Mouse (Mus musculus): ENCODE measurements around the gene Gpt2. TPM values are rescaled to one million over a fixed set of nuclear protein-coding genes. Genes with fewer than 3 reads are reported as not detected.
A peak's percentile ranks its signal among the peaks of the same experiment; 100 is the strongest.

Gpt2 gene
- total RNA-seq (2014; rRNA removed) (345 and 351 TPM in 2 replicates), polyA plus RNA-seq (2012; rRNA removed) (135 and 180 TPM in 2 replicates)

DNA sequence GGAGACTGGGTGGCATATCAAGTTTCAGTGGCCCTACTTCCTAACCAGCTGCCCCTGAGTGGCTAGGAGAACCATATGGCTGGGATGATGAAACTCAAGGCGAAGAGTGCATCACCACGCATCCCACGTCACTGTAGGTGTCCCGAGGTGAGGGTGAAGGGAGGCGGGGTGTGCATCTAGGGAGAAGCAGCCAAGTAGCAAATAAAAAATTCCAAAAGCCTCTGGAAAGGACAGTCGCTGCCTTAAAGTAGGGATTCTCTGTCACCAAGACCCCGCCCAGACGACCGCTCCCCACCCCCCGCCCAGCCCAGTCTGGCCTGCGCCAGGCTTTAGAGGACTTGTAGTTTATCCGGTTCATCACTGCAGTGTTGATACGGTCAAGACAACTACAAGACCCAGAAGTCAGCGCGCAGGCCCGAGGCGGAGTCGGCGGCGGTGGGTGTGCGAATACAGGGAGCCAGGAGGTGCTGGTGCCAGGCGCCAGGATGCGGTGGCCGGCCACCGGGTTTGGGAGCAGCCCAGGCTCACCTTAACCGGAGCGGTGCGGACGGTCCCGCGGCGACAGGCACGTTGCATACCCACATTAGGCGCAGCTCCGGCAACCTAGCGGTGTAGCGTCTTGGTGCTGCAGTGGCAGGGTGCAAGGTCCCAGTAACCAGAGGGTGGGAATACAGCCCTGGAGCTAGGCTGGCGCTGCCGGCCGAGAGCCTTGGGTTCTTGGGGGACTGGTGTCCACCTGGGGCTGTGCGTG is at the start of gene Gpt2:
Gene Gpt2 (plus strand): TSS at position 452 of the 751 bp plus-strand sequence.
- Histone ChIP-seq H3K4me1 (ENCODE audit: control insufficient read depth, insufficient read depth, low read length) (peaks cover 25% of the 10 kb centered on the region), H3K27me3 (ENCODE audit: control insufficient read depth, insufficient read depth, low read length) (no peaks in the 10 kb centered on the region), H3K79me2 (ENCODE audit: control insufficient read depth, insufficient read depth, low read length) (peaks cover 15% of the 10 kb centered on the region; the same call in 1 of the 2 replicates), H3K27ac (replicated peaks; ENCODE audit: insufficient read depth, low read depth, low read length) (peak within 1 kb of the TSS; percentile 74), H3K36me3 (ENCODE audit: control insufficient read depth, insufficient read depth, low read length) (peaks cover 18% of the 10 kb centered on the region; the same call in 1 of the 2 replicates), H3K9ac (ENCODE audit: low read depth, low read length) (peak within 1 kb of the TSS; percentile 78), H3K4me3 (ENCODE audit: insufficient read depth, low read depth, low read length) (peak within 1 kb of the TSS; percentile 65)
- TF ChIP-seq CTCF (IDR thresholded peaks at IDR 0.05; ENCODE audit: low read depth, low read length) (no peak), POLR2A (IDR thresholded peaks at IDR 0.05; ENCODE audit: extremely low read depth, insufficient read depth, low read length) (peak; percentile 99)
- DNase-seq (ENCODE audit: extremely low read depth, low read depth, low spot score), result peak; percentile 95
- WGBS, result under 1% methylated on average over 41 of the region's 41 CpGs

DNA sequence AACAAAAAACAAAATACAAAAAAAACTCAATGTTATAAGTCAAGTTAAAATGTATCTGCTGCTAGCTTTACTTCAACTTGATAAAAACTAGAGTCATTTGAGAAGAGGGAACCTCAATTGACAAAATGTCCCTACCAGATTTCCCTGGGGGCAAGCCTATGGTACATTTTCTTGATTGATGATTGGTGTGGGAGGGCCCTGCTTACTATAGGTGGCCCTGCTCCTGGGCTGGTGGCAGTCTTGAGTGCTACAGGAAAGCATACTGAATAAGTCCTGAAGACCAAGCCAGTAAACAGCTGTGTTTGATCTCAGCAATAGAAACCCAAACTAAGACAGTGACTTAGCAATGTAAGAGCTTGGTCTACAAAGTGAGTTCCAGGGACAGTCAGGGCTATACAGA is 48.3 kb upstream of the Gpt2 start:
- no peak overlapping the region for H3K27ac ChIP-seq (replicated peaks; ENCODE audit: insufficient read depth, low read depth, low read length)
- H3K4me1 ChIP-seq (ENCODE audit: control insufficient read depth, insufficient read depth, low read length), result no peaks in the 10 kb centered on the region
- DNase-seq (ENCODE audit: extremely low read depth, low read depth, low spot score), result no peak
- no peaks in the 10 kb centered on the region for H3K79me2 ChIP-seq (ENCODE audit: control insufficient read depth, insufficient read depth, low read length)
- no peak for TF ChIP-seq CTCF (IDR thresholded peaks at IDR 0.05; ENCODE audit: low read depth, low read length)
- TF ChIP-seq POLR2A (IDR thresholded peaks at IDR 0.05; ENCODE audit: extremely low read depth, insufficient read depth, low read length), result no peak
- no peaks in the 10 kb centered on the region for H3K36me3 ChIP-seq (ENCODE audit: control insufficient read depth, insufficient read depth, low read length)
- no peak overlapping the region for H3K9ac ChIP-seq (ENCODE audit: low read depth, low read length)
- no peaks in the 10 kb centered on the region for H3K27me3 ChIP-seq (ENCODE audit: control insufficient read depth, insufficient read depth, low read length)
- H3K4me3 ChIP-seq (ENCODE audit: insufficient read depth, low read depth, low read length), result no peak overlapping the region

GRCm38 (mm10) chr8:85445936-85446685 is 46.3 kb upstream of the Gpt2 start:
- DNase-seq (ENCODE audit: extremely low read depth, low read depth, low spot score), result no peak
- Histone ChIP-seq H3K4me1 (ENCODE audit: control insufficient read depth, insufficient read depth, low read length) (no peaks in the 10 kb centered on the region), H3K36me3 (ENCODE audit: control insufficient read depth, insufficient read depth, low read length) (no peaks in the 10 kb centered on the region), H3K4me3 (ENCODE audit: insufficient read depth, low read depth, low read length) (no peak overlapping the region), H3K27me3 (ENCODE audit: control insufficient read depth, insufficient read depth, low read length) (no peaks in the 10 kb centered on the region), H3K27ac (replicated peaks; ENCODE audit: insufficient read depth, low read depth, low read length) (no peak overlapping the region), H3K79me2 (ENCODE audit: control insufficient read depth, insufficient read depth, low read length) (no peaks in the 10 kb centered on the region), H3K9ac (ENCODE audit: low read depth, low read length) (no peak overlapping the region)
- 90% methylated on average over 15 of the region's 15 CpGs for WGBS
- no peak for TF ChIP-seq POLR2A (IDR thresholded peaks at IDR 0.05; ENCODE audit: extremely low read depth, insufficient read depth, low read length)
- TF ChIP-seq CTCF (IDR thresholded peaks at IDR 0.05; ENCODE audit: low read depth, low read length), result no peak

- no peak for DNase-seq (ENCODE audit: extremely low read depth, low read depth, low spot score)
- no peaks in the 10 kb centered on the region for H3K36me3 ChIP-seq (ENCODE audit: control insufficient read depth, insufficient read depth, low read length)
- 90% methylated on average over 3 of the region's 3 CpGs for WGBS
- H3K4me3 ChIP-seq (ENCODE audit: insufficient read depth, low read depth, low read length), result no peak overlapping the region
- H3K27me3 ChIP-seq (ENCODE audit: control insufficient read depth, insufficient read depth, low read length), result no peaks in the 10 kb centered on the region
- H3K9ac ChIP-seq (ENCODE audit: low read depth, low read length), result no peak overlapping the region
- TF ChIP-seq CTCF (IDR thresholded peaks at IDR 0.05; ENCODE audit: low read depth, low read length) (no peak), POLR2A (IDR thresholded peaks at IDR 0.05; ENCODE audit: extremely low read depth, insufficient read depth, low read length) (no peak)
- no peak overlapping the region for H3K27ac ChIP-seq (replicated peaks; ENCODE audit: insufficient read depth, low read depth, low read length)
- no peaks in the 10 kb centered on the region for H3K79me2 ChIP-seq (ENCODE audit: control insufficient read depth, insufficient read depth, low read length)
- H3K4me1 ChIP-seq (ENCODE audit: control insufficient read depth, insufficient read depth, low read length), result no peaks in the 10 kb centered on the region
Measured at GRCm38 (mm10) chr8:85450335-85450734, 42.0 kb upstream of the Gpt2 start.

DNA sequence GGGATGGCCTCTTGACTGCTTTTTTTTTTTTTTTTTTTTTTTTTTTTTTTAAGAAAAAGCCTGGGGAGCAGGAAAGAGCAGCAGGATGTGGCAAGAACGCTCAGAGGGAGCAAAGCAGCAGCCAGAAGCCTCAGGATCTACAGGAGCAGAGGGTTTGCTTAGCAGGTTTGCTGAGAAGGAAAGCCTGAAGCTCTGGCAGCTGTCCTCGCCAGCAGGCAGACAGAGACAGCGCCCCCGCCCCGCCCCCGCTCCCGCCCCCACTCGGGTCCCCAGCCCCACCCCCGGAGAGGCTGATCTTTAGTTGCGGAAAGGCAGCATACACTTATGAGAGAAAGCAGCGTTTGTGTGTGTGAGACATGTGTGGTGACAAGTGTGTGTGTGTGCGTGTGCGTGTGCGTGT is 40.0 kb upstream of the Gpt2 start:
- TF ChIP-seq CTCF (IDR thresholded peaks at IDR 0.05; ENCODE audit: low read depth, low read length) (no peak), POLR2A (IDR thresholded peaks at IDR 0.05; ENCODE audit: extremely low read depth, insufficient read depth, low read length) (no peak)
- no peak overlapping the region for H3K27ac ChIP-seq (replicated peaks; ENCODE audit: insufficient read depth, low read depth, low read length)
- no peaks in the 10 kb centered on the region for H3K4me1 ChIP-seq (ENCODE audit: control insufficient read depth, insufficient read depth, low read length)

More for the DNA sequence above, 40.0 kb upstream of the Gpt2 start:
- WGBS, result 39% methylated on average over 14 of the region's 14 CpGs
- Histone ChIP-seq H3K9ac (ENCODE audit: low read depth, low read length) (no peak overlapping the region), H3K36me3 (ENCODE audit: control insufficient read depth, insufficient read depth, low read length) (no peaks in the 10 kb centered on the region), H3K4me3 (ENCODE audit: insufficient read depth, low read depth, low read length) (no peak overlapping the region), H3K27me3 (ENCODE audit: control insufficient read depth, insufficient read depth, low read length) (no peaks in the 10 kb centered on the region), H3K79me2 (ENCODE audit: control insufficient read depth, insufficient read depth, low read length) (no peaks in the 10 kb centered on the region)
- no peak for DNase-seq (ENCODE audit: extremely low read depth, low read depth, low spot score)

Measured in liver, adult 2 months (tissue).